Mouse (Mus musculus): ENCODE results near the gene Sdhb. TPM values are rescaled to one million over a fixed set of nuclear protein-coding genes. Genes with fewer than 3 reads are reported as not detected.

Sdhb gene
- total RNA-seq (2023; ENCODE audit: inconsistent age), result 73.7 to 93.5 TPM (median 79.1 TPM) in 4 replicates

DNA sequence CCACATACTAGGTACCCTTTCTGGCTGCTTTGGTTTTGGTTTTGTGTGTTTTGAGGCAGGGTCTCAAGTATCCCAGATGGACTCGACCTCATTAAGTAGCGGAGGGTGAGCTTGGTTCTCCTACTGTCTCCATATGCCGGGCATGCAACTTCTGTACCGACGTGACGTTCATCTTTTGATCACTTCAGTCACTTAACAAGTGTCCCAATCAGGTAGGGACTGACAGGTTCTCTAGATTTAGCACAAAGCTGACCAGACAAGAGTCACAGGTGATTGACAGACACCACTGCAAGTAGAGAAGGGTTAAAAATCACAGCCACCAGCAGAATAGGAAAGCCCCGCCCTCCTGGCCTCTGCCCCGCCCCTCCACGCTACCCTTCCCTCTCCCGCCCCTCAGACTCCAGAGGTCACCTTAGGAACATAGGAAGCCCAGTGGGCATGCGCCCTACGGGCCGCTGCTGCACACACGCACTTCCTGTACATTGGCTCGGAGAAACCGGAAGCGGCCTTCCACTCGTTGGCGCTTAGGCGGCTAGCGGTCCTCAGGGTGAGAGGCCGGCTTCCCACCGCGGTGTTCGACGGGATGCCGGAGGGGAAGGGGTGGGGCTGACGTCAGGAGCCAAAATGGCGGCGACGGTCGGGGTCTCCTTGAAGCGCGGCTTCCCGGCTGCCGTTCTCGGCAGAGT, at the start of gene Sdhb:
TSS of gene Sdhb (plus strand) at position 423 of the 686 bp plus-strand sequence.

DNA sequence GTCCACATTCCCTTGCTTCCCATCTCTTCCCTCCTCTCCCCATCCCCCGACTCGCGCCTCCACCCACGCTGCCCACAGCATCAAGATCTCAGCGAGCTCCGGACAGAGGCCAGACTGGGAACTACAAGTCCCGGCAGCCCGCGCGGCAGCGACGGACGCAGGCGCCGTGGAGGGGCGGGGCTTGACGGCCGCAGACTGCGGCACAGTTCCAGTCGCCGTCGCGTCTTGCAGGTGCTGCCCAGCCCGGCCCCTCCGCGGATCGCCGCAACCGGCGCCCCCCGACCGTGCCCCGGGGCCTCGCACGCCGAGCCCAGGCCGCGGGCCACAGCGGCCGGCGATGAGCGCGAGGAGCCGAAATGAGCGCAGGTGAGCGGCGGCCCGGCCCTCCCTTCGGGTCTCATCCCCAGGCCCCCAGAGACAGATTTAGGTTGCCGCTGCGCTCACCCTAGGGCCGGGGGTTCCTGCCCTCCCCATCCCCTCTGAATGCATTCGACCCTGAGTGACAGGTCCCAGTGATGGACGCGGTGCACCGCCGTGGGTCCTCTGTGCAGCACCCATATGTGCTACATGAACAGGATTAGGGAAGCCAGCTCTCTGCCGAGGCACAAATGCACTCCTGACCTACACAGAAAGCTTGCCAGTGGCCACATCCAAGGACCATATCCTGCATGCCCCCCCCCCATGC, 25.9 kb downstream of the Sdhb start, which contains the start of gene Atp13a2:
TSS of gene Atp13a2 (plus strand) at position 163 of the 685 bp plus-strand sequence.

DNA sequence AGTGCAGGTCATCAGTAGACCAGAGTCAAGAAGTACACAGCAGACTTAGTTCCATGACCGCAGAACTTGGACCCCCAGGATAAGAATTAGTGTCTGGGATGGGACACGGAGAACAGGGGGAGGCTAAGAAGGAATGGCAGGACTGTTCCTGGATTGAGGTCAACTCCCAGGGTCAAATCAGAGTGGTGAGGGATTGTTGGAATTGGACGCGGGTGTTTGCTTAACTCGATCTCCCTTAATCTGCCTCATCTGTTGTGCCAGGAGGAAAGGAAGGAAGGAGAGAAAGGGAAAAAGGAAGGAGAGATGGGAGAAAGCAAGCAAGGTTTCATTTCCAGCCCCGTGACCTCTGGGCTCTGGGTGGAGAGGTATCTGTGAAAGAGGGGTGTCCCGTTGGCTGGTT, 49.1 kb downstream of the Sdhb start, which contains the start of gene Mfap2:
TSS of gene Mfap2 (plus strand) at position 301 of the 400 bp plus-strand sequence.

Other genes with a start within 250 kb of the Sdhb start
- 0.30 to 0.93 TPM in 2 of 4 replicates, not detected in the others for gene Padi6, start 218.6 kb upstream of the Sdhb start, total RNA-seq (2023; ENCODE audit: inconsistent age)
- 0.30 to 0.64 TPM (median 0.59 TPM) in 4 replicates for gene Padi4, start 187.0 kb upstream of the Sdhb start, total RNA-seq (2023; ENCODE audit: inconsistent age)
- 0.19 to 0.22 TPM in 2 of 4 replicates, not detected in the others for gene Padi3, start 150.6 kb upstream of the Sdhb start, total RNA-seq (2023; ENCODE audit: inconsistent age)
- 0.18 TPM in 1 of 4 replicates, not detected in the others for gene Padi1, start 115.4 kb upstream of the Sdhb start, total RNA-seq (2023; ENCODE audit: inconsistent age)
- 10.0 to 12.8 TPM (median 12.1 TPM) in 4 replicates for gene Padi2, start 54.9 kb upstream of the Sdhb start, total RNA-seq (2023; ENCODE audit: inconsistent age)
- 83.0 to 98.0 TPM (median 89.9 TPM) in 4 replicates for gene Atp13a2, start 25.7 kb downstream of the Sdhb start, total RNA-seq (2023; ENCODE audit: inconsistent age)
- gene Mfap2, start 49.2 kb downstream of the Sdhb start, total RNA-seq (2023; ENCODE audit: inconsistent age), result not detected in 4 replicates
- 14.6 to 19.6 TPM (median 17.0 TPM) in 4 replicates for gene Crocc, start 99.3 kb downstream of the Sdhb start, total RNA-seq (2023; ENCODE audit: inconsistent age)
- 76.1 to 93.7 TPM (median 82.3 TPM) in 4 replicates for gene Necap2, start 117.2 kb downstream of the Sdhb start, total RNA-seq (2023; ENCODE audit: inconsistent age)
- gene Spata21, start 127.1 kb downstream of the Sdhb start, total RNA-seq (2023; ENCODE audit: inconsistent age), result not detected in 4 replicates
- 125 to 154 TPM (median 139 TPM) in 4 replicates for gene Szrd1, start 178.6 kb downstream of the Sdhb start, total RNA-seq (2023; ENCODE audit: inconsistent age)
- gene Fbxo42, start 186.7 kb downstream of the Sdhb start, total RNA-seq (2023; ENCODE audit: inconsistent age), result 18.9 to 20.8 TPM (median 20.3 TPM) in 4 replicates

Data from B cell, adult (primary cell).